Mouse (Mus musculus) heart, embryonic 11.5 days (tissue): ENCODE measurements around the gene Tfeb. TPM values are rescaled to one million over a fixed set of nuclear protein-coding genes. Genes with fewer than 3 reads are reported as not detected.

Source experiments
- ATAC-seq: fragments of 200-750 bp; cut with Nextera tagmentation; replicated peaks from 2 replicates; pipeline ENCODE4 v1.8.0; 2017; ENCODE audit warnings: moderate library complexity; ENCODE audit not compliant: insufficient number of reproducible peaks, low FRiP score, low TSS enrichment
- H3K27ac ChIP-seq: fragments of 300-500 bp; sonication (generic); 2 replicates; pipeline ENCODE4 v1.5.1; 2014; ENCODE audit warnings: mild to moderate bottlenecking, low read depth, low read length
- H3K27me3 ChIP-seq: fragments of 300-500 bp; sonication (generic); 2 replicates; pipeline ENCODE4 v1.6.1; 2014; ENCODE audit warnings: mild to moderate bottlenecking, low read length, mixed read lengths; ENCODE audit not compliant: control insufficient read depth, insufficient read depth
- H3K36me3 ChIP-seq: fragments of 300-500 bp; sonication (generic); 2 replicates; pipeline ENCODE4 v1.6.1; 2014; ENCODE audit warnings: mild to moderate bottlenecking, low read length, moderate library complexity, mixed read lengths; ENCODE audit not compliant: control insufficient read depth, insufficient read depth
- H3K4me1 ChIP-seq: fragments of 300-500 bp; sonication (generic); 2 replicates; pipeline ENCODE4 v1.6.1; 2014; ENCODE audit warnings: low read length; ENCODE audit not compliant: control insufficient read depth, insufficient read depth
- H3K4me2 ChIP-seq: fragments of 300-500 bp; sonication (generic); 2 replicates; pipeline ENCODE4 v1.6.1; 2014; ENCODE audit warnings: mild to moderate bottlenecking, moderate library complexity
- H3K4me3 ChIP-seq: fragments of 300-500 bp; sonication (generic); 2 replicates; pipeline ENCODE4 v1.5.1; 2014; ENCODE audit warnings: low read depth, low read length
- H3K9ac ChIP-seq: fragments of 300-500 bp; sonication (generic); 2 replicates; pipeline ENCODE4 v1.6.1; 2014; ENCODE audit warnings: mild to moderate bottlenecking, low read depth, low read length, moderate library complexity
- H3K9me3 ChIP-seq: fragments of 300-500 bp; sonication (generic); replicated peaks from 2 replicates; pipeline ENCODE4 v1.6.1; 2016; ENCODE audit warnings: low read length; ENCODE audit not compliant: control insufficient read depth
- WGBS: fragments of 180-500 bp; shearing (Covaris S2); extraction: QIAGEN DNeasy Blood & Tissue Kit; methylation state at CpG from one replicate; pipeline ENCODE4 v1.1.7; 2014; ENCODE audit not compliant: insufficient replicate concordance; 5-methylcytosine and 5-hydroxymethylcytosine counted together
- polyA plus RNA-seq: library from polyadenylated mRNA; unstranded; fragments of >200 nt; fragmentation: Nextera tagmentation; extraction: Ambion mirVana; gene quantifications from 2 replicates; pipeline ENCODE4 v1.2.1, GENCODE M21; 2014

The Tfeb gene
- polyA plus RNA-seq, 1 experiment from 2014 or later: 16.3 TPM

- Histone ChIP-seq H3K9me3 (no peaks in the 10 kb centered on the region), H3K27me3 (no peaks in the 10 kb centered on the region), H3K36me3 (peaks cover 13% of the 10 kb centered on the region; the same call in 1 of the 2 replicates), H3K9ac (no peak overlapping the region), H3K4me3 (no peak overlapping the region), H3K4me2 (no peak overlapping the region), H3K4me1 (peaks cover 21% of the 10 kb centered on the region), H3K27ac (peak overlapping the region; percentile 60)
- 28% methylated on average over 6 of the region's 6 CpGs for WGBS
- no peak for ATAC-seq
Measured at GRCm38 (mm10) chr17:47814496-47814895, 77.7 kb downstream of the Tfeb start.

GRCm38 (mm10) chr17:47815446-47815845 is 78.6 kb downstream of the Tfeb start:
- no peak for ATAC-seq
- Histone ChIP-seq H3K36me3 (peaks cover 14% of the 10 kb centered on the region; the same call in 1 of the 2 replicates), H3K27ac (no peak overlapping the region), H3K9me3 (no peaks in the 10 kb centered on the region), H3K9ac (no peak overlapping the region), H3K4me3 (no peak overlapping the region), H3K27me3 (no peaks in the 10 kb centered on the region), H3K4me1 (peaks cover 17% of the 10 kb centered on the region), H3K4me2 (no peak overlapping the region)
- 49% methylated on average over 10 of the region's 10 CpGs for WGBS

DNA sequence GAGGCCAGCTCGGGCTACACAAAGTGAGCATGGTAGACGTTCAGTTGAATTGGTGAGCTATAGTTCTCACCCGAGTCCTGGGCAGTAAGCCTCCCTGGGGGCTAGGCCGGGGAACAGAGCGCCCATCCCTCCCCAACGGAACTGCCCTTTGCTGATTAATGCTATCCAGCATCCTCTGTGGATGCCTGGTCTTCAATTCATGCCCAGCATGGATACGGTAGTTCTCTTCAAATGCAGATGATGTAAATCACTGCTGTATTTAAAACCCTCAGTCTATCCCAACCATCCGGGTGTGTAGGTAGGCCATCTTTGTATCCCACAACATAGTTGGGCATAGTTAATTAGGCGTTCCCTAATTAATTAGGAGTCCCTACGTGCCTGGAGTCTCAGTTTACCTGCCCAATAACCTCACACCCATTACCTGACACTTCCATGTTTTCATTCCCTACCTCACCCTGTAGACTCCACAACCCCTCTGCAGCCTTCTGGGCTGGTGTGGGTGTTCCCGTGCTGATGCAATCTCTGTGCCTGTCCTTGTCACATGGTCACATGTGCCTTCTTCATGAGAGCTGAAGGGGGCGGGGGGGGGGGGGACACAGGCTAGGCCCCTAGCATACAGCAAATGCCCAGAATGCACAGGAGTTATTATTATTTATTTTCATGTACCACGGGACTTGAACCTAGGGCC is 81.4 kb downstream of the Tfeb start:
- H3K36me3 ChIP-seq: peaks cover 16% of the 10 kb centered on the region; the same call in 1 of the 2 replicates
- WGBS: 84% methylated on average over 13 of the region's 13 CpGs
- H3K9ac ChIP-seq: no peak overlapping the region
- no peak for ATAC-seq
- no peak overlapping the region for H3K4me2 ChIP-seq
- no peaks in the 10 kb centered on the region for H3K9me3 ChIP-seq
- no peak overlapping the region for H3K4me3 ChIP-seq
- no peak overlapping the region for H3K27ac ChIP-seq
- H3K27me3 ChIP-seq: no peaks in the 10 kb centered on the region
- peaks cover 13% of the 10 kb centered on the region for H3K4me1 ChIP-seq

DNA sequence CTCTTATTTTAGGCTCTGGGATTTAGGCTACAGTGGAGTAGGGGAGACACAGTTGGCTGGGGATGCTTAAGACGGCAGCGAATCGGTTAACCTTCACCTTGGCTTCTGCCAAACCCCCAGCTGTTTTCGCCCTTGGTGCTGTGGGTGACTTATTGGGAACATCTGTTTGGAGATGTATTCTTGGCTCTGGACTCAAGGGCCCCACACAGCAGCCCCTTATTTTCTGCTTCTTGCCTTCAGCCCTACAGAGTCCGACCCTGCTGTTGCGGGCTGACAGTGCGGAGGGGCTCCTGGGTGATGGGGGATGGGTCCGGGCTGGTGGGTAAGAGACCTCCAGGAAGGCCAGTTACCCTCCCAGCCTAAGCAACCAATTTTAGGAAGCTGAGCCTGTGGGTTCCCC is 84.5 kb downstream of the Tfeb start:
- ATAC-seq: no peak
- H3K36me3 ChIP-seq: peaks cover 9% of the 10 kb centered on the region; the same call in 1 of the 2 replicates
- 80% methylated on average over 8 of the region's 8 CpGs for WGBS

GRCm38 (mm10) chr17:47831161-47831560 is 94.3 kb downstream of the Tfeb start:
- H3K4me3 ChIP-seq: peak overlapping the region; percentile 87
- peaks cover 20% of the 10 kb centered on the region for H3K27me3 ChIP-seq
- ATAC-seq: no peak
- H3K9me3 ChIP-seq: peaks cover 4% of the 10 kb centered on the region; the same call in 1 of the 2 replicates
- WGBS: 10% methylated on average over 9 of the region's 9 CpGs
- H3K36me3 ChIP-seq: peaks cover 10% of the 10 kb centered on the region
- H3K4me1 ChIP-seq: peaks cover 17% of the 10 kb centered on the region
- peak overlapping the region; percentile 89 for H3K4me2 ChIP-seq
- peak overlapping the region; percentile 85 for H3K9ac ChIP-seq
- H3K27ac ChIP-seq: peak overlapping the region; percentile 7; the same call in 1 of the 2 replicates

More for the DNA sequence above, 84.5 kb downstream of the Tfeb start:
- Histone ChIP-seq H3K4me1 (no peaks in the 10 kb centered on the region), H3K9ac (no peak overlapping the region), H3K27me3 (no peaks in the 10 kb centered on the region), H3K4me2 (no peak overlapping the region), H3K9me3 (no peaks in the 10 kb centered on the region), H3K4me3 (no peak overlapping the region), H3K27ac (no peak overlapping the region)

- no peak for ATAC-seq
Measured at GRCm38 (mm10) chr17:47831772-47832171, 94.9 kb downstream of the Tfeb start.

GRCm38 (mm10) chr17:47832501-47833028 is 95.7 kb downstream of the Tfeb start:
- Histone ChIP-seq H3K27ac (peak overlapping the region; percentile 75), H3K9me3 (no peaks in the 10 kb centered on the region), H3K4me2 (peak overlapping the region; percentile 89), H3K27me3 (peaks cover 20% of the 10 kb centered on the region), H3K9ac (peak overlapping the region; percentile 85), H3K4me3 (peak overlapping the region; percentile 87), H3K4me1 (peaks cover 17% of the 10 kb centered on the region), H3K36me3 (peaks cover 4% of the 10 kb centered on the region; the same call in 1 of the 2 replicates)
- ATAC-seq: peak; percentile 8; the same call in 1 of the 2 replicates
- 5% methylated on average over 17 of the region's 17 CpGs for WGBS

More at GRCm38 (mm10) chr17:47831772-47832171, 94.9 kb downstream of the Tfeb start:
- H3K9ac ChIP-seq: peak overlapping the region; percentile 85
- peak overlapping the region; percentile 87 for H3K4me3 ChIP-seq
- H3K4me1 ChIP-seq: peaks cover 17% of the 10 kb centered on the region
- 37% methylated on average over 5 of the region's 5 CpGs for WGBS
- H3K4me2 ChIP-seq: peak overlapping the region; percentile 89
- peaks cover 9% of the 10 kb centered on the region for H3K36me3 ChIP-seq
- peaks cover 20% of the 10 kb centered on the region for H3K27me3 ChIP-seq
- H3K9me3 ChIP-seq: peaks cover 4% of the 10 kb centered on the region; the same call in 1 of the 2 replicates
- peak overlapping the region; percentile 7; the same call in 1 of the 2 replicates for H3K27ac ChIP-seq

GRCm38 (mm10) chr17:47833029-47833627 is 96.3 kb downstream of the Tfeb start:
- under 1% methylated on average over 37 of the region's 45 CpGs for WGBS

More at GRCm38 (mm10) chr17:47833029-47833627, 96.3 kb downstream of the Tfeb start:
- peak; percentile 79 for ATAC-seq
- Histone ChIP-seq H3K27ac (peak overlapping the region; percentile 86), H3K4me1 (peaks cover 17% of the 10 kb centered on the region), H3K9ac (peak overlapping the region; percentile 85), H3K4me2 (peak overlapping the region; percentile 89), H3K27me3 (peaks cover 20% of the 10 kb centered on the region), H3K36me3 (peaks cover 2% of the 10 kb centered on the region; the same call in 1 of the 2 replicates), H3K9me3 (no peaks in the 10 kb centered on the region), H3K4me3 (peak overlapping the region; percentile 87)
